Mouse (Mus musculus) forelimb bud, embryonic 11.5 days (tissue): ENCODE measurements around the gene Lrrc26.
A peak's percentile ranks its signal among the peaks of the same experiment; 100 is the strongest.

Source experiments
- DNase-seq: peaks from one replicate; pipeline ENCODE4 v3.0.0-alpha.2; 2012; ENCODE audit warnings: low read depth, low spot score

The Lrrc26 gene

DNA sequence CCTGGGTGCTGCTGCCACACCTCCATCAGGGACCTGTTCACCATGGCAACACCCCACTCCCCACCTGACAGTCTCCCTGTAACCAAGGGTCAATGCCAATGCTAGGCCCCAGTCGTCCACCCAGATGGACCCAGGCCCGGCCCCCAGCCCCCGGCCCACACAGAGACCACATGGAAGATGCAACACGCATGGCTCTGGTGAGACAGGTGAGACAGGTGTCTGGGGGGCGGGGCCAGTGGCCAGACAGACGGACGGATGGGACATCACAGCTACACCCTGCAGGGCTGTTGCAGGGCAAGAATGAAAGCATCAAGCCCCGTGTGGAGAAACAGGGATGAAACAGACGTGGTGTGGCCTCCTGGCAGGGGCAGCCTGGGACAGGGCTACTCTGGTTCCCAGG lies 4.0 kb downstream of the Lrrc26 start:
- no peak for DNase-seq

DNA sequence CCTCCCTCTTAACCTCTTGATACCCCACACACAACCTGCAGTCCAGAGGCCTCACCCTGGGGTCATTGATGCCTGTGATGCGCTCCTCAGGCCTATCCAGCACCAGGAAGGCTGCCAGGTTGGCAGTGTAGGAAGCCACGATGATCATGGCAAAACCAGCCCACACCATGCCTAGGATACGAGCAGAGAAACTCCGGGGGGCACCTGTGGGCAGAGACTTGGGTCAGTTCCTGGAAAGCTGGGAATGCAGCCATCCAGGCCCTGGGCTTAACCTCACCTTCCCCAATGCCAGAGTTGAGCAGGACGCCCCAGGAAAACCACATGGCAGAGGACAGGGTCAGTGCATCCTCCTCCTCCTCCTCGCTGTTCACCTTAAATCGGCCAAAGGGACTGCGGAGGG lies 7.4 kb downstream of the Lrrc26 start:
- DNase-seq, result no peak

DNA sequence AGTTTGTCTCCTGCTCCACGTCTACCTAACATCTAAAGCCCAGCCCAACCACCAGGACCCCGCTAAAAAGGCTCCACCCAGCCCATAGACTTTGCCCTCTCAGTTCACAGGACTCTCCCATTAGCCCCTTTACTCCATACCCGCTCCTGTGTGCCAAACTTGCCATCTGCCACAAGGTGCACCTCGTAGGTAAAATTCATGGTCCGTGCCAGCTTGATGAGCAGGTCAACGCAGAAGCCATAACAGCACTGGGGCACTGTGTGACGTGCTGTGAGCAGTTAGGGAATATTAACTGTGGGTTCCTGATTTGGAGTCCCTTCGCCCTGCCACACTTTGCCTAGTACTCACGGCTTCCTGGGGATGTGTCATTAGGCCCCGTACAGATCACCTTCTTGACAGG lies 8.3 kb downstream of the Lrrc26 start:
- DNase-seq, result no peak

DNA sequence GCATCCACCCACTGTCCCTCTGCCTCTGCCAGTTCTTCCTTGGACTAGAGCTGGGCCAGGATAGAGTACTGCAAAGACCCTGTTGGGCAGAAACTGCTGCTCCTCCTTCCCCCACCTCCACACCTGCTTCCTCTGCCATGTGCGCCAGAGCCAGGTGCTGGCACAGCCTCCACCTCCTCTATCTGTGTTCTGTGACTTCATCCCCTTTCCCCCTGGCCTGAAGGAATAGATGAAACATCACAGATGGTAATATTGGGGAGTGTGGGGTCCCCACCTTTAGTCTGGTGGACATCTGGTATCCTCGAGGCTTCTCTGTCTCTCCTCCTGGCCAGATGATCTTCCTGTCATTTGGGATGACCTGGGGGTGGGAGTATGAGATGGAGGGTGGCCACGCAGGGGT lies 13.7 kb downstream of the Lrrc26 start:
- no peak for DNase-seq

DNA sequence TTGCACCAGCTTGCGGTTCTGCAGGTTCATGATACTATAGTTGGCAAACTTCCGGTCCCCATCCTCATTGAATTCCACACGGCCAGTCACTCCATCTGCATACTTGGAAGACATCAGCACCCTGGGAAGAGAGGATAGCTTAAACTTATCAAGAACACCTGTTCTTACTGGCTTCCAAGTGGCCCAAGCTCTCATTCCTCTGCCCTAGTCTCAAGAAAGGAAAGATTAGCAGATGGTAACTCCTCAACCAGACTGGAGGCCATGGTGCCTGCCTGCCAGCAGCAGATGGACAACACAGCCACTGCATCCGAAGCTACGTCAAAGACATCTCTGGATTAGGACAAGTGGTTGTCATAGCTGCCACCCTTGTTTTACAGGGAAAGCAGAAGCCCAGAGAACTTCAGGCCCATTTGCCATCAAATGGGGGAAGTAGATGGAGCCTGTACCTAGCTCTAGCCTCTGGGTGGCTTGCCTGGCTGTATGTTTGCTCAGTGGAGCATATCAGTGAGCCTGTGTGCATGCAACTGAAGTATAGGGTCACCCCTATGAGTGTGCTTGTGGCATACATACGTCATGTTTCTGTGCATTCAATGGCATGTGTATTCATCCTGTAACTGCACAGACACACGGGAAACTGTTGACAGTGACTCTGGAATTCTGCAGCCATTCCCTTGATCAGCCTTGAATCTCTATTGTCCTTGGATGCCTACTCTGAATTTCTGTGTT lies 14.4 kb downstream of the Lrrc26 start:
- no peak for DNase-seq

DNA sequence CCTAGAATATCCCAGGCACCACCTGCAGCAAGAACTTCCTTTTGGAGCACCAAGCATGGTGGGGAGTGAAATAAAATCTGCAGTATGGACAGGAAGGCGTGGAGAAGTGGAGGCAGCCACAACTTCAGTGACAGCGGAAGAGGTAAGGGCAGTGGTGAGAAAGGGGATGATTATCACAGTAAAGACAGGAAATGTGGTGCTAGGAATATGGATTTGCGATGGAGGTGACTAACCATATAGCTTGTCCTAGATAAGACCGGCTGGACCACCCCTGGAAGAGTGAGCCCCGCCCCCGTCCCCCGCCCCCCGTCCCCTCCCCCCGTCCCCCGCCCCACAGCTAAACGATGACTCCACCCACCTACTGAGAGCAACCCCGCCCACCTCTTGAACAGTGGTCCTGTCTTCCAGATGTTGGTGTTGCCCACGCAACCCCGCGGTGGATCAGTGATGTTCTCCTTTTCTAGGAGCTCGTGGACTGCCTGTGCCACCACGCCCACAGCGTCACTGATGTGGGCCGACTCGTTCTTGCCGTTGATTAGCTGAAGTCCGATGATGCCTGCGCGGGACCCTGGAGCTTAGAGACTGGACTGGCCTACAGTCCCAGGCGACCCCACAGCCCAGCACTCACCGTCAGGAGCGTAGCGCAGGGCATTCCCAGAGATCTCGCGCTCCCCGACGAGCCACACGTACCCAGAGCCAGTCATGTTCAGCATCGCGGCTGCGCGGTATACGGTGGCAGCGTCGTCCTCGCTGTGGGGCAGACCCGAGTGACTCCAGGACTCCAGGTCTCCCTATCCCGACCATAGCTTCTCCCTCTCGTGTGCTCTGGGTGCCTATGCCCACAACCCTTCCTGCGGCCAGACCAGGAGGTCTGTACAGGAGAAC lies 15.2 kb downstream of the Lrrc26 start:
- DNase-seq, result peak; percentile 40

DNA sequence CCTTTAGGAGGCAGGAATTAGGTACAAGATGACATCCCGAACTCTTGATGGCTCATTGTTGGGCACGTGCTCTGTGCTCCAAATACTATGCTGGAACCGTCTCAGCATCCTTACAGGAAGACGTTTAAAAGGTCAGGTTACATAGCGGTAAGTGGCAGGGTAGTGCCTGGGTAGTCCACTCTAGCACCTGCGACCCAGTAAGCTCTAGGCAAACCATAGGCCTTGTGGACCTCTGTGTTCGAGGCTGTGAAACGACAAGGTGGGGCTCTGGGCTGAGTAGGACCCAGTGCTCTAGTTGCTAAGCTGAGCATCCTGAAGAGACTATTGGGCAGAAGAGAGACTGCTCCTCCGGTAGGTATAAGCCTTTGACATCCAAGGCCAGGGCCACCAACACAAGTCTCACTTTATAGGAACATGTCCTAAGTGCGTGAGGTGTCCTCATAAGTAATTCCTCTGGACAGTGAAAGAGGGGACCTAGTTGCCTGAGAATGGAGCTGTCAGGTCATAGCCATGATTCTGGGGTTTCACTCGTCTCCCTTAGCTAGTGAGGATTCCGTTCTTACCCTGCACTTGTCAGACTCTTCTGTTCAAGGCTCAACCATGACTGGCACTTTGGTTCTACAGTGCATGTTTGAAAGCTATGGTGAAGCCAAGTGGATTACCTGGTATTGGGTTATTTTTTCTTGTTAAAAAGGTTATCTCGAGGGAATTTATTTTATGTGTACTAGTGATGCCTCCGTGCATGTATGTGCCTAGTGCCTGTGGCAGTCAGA lies 16.1 kb downstream of the Lrrc26 start:
- no peak for DNase-seq

DNA sequence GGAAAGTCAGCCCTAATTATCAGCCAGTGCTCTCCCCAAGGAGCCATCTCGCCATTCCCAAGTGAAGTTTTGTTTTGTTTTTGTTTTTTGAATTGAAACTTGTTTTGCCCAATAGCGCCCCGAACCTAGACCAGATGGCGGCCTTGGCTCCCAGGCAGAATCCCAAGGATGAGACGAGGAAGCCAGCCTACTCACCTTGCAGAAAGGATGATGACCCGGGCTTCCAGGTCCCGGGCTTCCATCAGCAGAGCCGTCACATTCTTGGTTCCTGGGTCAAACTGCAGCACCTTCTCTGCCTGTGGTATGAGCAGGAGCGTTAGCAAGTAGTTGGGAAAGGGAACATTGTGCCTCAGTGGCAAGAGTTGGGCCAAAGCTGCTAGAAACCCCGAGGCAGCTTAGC lies 20.5 kb downstream of the Lrrc26 start:
- DNase-seq, result no peak

DNA sequence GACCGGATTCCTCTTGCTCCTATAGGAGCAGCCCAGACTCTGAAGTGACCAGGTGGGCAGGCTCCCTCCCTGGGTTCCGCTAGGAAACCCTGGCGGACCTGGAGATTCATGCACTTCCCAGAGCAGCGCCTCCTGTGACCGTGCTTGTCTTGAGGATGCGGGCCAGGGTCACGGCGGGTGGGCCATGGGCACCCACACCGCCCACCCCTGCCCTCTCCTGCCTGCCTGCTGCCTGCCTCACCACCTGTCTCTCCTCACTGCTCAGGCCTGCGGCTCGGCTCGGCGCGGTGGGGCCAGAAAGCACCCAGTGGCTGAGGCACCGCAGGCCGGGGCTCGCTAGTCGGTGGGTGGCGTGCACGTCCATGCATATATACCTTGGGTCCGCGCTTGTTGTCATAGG lies 21.3 kb downstream of the Lrrc26 start:
- DNase-seq, result no peak

DNA sequence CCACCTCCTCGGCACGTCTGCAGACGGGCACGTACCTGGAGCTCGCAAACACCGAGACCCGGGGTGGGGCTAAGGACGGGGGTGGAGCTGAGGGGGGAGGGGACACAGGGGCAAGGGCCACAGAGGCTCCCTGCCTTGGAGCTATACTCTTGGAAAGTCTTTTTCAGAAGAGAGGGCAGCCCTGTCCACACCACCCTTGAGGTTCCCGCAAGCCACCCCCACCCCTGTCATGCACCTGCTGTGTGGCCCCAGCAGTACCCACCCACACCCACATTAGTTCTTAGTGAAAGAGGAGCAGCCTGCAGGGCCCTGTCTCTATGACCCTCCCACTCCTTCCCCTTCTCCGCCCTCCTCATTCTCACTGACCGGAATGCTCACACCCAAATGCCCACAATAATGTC lies 21.8 kb downstream of the Lrrc26 start:
- no peak for DNase-seq

DNA sequence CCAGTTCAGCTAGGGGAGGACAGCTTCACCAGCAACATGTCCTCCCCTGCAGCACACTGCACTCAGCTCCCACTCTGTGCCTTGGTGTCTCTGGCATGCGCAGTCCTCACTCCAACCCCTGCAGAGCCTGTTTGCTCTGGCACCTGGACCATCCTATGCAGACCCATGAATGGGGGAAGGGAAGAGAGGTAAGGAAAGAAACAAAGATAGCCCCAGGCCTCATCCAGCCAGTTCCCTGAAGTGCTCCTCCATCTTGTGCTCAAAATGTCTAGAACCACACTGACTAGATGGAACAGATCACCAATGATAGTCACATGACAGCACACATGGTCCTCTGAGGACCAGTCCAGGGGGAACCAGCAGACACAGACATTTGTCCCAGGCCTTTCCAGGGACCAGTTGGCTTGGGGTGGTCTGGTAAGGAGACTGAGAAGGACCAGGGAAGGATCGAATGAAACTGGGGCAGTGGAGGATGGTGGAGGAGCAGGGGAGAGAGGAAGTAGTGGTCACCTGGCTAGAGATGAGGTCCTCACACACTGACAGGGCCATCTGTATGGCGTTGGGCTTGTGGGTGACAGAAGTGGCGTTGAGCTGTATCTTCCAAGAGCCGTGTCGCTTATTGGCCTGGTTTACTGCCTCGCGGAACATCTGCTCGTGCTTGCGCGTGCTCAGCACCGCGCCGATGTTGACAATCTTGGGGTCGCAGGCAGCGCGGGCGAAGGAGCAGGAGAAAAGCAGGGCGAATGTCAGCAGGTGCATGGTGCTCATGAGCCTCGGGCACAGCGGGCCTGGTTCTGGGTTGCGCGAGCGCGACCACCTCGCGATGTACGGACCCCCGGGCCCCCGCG lies 28.6 kb downstream of the Lrrc26 start:
- DNase-seq, result no peak

DNA sequence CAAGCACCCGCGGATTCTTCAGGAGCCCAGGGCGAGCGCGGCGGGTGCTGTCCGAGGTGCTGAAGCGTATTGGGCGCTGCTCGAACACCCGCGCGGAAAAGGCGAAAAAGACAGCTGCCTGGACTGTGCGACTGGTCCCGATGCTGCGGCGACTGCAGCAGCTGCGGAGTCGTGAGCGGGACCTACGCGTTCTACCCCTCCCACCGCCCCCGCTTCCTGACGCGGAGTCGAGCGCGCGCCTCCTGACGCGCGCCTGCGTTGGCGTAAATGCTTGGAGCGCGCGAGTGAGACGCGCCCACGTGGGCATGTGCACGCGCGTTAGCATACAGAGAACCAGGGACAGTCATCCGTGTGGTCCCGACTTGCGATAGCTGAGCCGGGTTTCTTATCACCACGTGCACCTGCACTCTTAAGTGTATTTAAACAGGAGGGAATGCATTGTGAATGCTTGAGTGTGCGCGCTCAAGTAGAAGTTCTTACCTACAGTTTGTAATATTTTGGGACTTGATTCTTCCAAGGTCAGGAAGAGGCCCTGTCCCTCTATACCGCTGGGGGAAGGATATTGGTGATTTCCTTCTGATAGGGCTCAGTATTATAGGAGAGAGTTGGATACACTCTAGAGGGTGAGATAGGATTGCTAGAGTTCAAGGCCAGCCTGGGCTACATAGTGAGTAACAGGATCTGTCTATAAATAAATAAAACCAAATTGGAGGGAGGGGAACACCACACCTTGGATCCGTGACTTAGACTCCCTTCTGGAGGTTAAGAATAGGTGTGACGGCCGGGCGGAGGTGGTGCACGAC lies 29.5 kb downstream of the Lrrc26 start, which contains the start of gene Grin1:
Gene Grin1 (minus strand): TSS at position 217 of the 803 bp plus-strand sequence.
- DNase-seq, result peak; percentile 78

DNA sequence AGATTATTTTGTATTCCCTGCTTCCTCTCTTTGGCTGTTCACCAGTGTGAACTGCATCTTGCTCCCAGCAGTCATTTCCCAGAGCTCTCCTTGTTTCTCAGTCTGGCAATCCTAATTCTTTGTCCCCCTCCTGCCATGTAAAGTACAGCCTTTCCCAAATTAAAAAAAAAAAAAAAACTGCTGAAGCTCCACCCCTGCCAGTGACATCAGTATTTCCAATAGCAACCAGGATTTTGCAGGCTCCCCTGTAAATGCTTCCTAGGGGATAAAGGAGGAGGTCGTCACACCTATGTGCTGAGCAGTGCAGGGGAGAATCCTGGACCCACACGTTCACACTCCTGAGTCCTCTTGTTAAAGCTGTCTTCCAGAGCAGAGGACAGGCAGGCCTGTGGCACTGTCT lies 30.4 kb downstream of the Lrrc26 start:
- DNase-seq, result no peak

DNA sequence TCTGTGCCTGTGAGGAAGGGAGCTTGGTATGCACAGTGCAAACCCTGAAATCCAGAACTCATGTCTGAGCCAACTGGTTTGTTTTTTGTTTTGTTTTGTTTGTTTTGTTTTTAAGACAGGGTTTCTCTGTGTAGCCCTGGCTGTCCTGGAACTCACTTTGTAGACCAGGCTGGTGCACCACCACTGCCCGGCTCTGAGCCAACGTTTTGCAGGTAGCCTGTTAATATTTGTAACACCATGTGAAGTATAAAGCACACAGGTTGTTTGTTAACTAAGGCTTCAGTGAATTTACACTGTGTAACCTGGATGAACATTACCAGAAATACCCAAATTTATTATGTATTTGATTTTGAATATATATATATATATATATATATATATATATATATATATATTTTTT lies 36.3 kb downstream of the Lrrc26 start:
- no peak for DNase-seq

DNA sequence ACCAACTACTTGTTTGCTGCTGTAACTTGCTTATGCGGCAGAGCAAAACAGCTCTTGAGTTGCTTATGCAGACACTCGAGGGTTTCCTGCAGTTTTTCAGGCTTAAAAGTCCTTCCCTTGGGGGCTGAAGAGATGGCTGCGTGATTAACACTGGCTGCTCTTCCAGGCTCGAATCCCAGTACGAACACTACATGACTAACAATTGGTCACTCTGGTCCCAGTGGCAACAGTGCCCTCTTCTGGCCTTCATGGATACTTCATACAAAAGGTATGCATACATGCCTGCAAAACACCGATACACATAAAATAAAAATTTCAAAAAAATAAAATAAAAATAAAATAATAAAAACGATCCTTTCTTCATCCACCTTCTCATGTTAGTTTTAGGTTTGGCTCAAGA lies 38.7 kb downstream of the Lrrc26 start:
- DNase-seq, result peak; percentile 35

DNA sequence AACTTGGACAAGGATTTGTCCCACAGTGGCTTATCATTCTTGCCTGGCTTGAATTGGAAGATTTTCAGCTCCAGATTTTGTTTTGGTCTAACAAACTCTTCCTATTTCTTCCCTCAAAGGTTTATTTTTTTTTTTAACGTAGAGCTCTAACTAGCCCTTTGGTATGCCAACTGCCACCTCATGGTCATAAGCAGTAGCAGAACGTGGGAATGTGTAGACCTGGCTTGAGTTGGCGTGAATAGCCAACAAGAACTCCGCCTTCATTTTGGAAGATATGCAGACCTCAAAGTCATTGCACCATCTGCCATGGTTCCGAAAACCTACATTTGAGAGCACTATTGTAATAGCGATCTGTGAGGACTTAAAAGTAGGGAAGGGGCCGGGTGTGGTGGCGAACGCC lies 41.8 kb downstream of the Lrrc26 start:
- no peak for DNase-seq

DNA sequence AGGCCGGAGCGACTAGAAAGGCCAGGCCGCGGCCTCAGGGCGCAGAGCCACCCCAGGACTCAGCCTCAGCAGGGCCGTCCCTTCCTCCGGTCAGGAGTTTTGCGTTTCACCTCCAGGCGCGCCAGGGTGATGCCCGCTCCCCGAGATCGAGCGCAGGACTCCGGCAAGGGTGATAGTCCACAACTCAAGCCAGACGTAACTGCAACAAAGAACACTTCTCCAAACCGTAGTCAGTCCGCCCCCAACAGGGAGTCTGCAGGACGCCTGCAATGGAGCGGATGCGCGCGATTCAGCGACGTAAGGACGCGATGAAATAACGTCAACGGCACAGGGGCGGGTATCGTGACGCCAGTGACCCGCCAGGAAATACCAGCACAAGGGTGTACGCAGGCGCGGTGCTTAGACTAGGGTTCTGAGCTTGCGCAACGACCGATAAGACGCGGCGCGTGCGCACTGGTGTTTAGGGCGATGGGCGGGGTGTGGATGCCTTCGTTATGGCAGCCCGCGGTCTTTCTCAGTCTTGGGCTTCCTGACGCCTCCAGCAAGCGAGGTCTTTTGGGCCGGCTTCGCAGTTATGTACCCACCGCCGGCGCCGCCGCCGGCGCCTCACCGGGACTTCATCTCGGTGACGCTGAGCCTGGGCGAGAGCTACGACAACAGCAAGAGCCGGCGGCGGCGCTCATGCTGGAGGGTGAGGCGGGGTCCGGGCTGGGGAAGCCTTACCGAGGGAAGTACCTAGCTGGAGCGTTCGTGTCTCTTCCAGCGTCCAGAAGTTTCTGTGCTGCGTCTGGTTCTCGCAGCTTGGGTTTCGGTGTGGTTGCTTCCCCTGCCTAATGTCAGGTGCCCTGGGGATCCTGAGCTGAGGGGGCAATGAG lies 42.8 kb downstream of the Lrrc26 start, which contains the start of gene Man1b1:
Gene Man1b1 (plus strand): TSS at position 53 of the 875 bp plus-strand sequence.
- peak; percentile 99 for DNase-seq

DNA sequence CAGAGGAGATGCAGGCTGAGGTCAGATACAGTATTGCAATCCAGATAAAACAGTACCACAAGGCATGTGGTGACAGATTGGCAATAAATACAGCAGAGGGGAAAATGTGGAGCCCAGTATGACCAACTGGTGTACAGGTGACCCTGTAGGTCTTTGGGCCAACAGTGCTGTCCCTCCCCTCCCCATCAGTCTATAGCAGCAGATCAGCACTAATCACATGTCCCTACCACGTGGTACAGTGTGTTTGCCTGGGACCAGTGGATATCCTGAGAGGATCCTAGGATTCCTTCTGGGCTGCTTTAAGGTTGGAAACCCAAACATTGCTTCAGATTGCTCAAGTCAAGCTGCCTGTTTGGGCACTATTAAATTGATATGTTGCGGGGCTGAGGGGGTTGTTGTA lies 43.9 kb downstream of the Lrrc26 start:
- no peak for DNase-seq

DNA sequence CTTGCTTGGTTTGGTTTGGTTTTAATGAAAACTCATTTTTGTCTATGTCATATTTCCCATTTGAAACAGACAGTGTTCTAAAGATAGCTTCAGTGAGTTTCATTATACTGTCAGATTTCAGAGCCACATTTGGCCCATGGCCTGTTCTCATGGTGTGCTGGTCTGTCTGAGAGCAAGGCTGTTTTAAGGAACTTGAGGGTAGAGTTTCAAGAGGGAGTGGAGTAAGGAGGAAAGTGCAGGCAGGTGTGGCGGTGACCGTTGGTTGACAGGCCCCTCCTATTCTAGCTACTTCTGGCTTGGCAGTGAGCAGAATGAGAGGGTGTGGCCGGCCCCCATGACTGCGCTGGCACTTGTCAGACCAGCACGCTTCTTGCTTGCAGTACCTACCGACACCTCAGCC lies 48.6 kb downstream of the Lrrc26 start:
- DNase-seq, result no peak
